16 mouse cellular contexts compared by ENCODE assay signal in genomic region chr3:70957470-70957869, GRCm38 (mm10).
DNase-seq lines count a peak whose midpoint lies in the region; ATAC-seq and TF ChIP-seq lines count a peak whose summit lies in the region.
"Had no signal": no experiment of that assay in that cellular context is flagged by ENCODE, and none has a peak within 500 bp of the region (broad histone marks: within the 10 kb centered on the region; RNA-seq: fewer than 3 reads in every experiment).

No protein-coding gene starts in this region.

- ATAC-seq in hindbrain, embryonic 11.5 days (ENCODE audit: low FRiP score) = peak; percentile 30; the same call in 1 of the 2 replicates
- no peak; the same call in 1 of the 2 replicates for ATAC-seq in hindbrain, embryonic 12.5 days (ENCODE audit: low FRiP score)
- no peak for ATAC-seq in embryonic facial prominence, embryonic 14.5 days (ENCODE audit: low read depth)
- ATAC-seq in limb, embryonic 14.5 days (ENCODE audit: low FRiP score, low read depth) = no peak
- no peak for ATAC-seq in intestine, embryonic 16.5 days

- H3K36me3 ChIP-seq in hindbrain, embryonic 11.5 days (ENCODE audit: control insufficient read depth, insufficient read depth, low read length) = no peaks in the 10 kb centered on the region
- H3K36me3 ChIP-seq in hindbrain, embryonic 12.5 days = no peaks in the 10 kb centered on the region
- H3K36me3 ChIP-seq in embryonic facial prominence, embryonic 14.5 days (ENCODE audit: control insufficient read depth, insufficient read depth, low read length) = no peaks in the 10 kb centered on the region
- no peaks in the 10 kb centered on the region for H3K36me3 ChIP-seq in limb, embryonic 14.5 days (ENCODE audit: control insufficient read depth, insufficient read depth, low read length)
- no peaks in the 10 kb centered on the region for H3K36me3 ChIP-seq in intestine, embryonic 16.5 days (ENCODE audit: control insufficient read depth, insufficient read depth, low read length)
- H3K36me3 ChIP-seq: embryonic facial prominence, embryonic 15.5 days; limb, embryonic 15.5 days had no signal

- no peaks in the 10 kb centered on the region for H3K9me3 ChIP-seq in hindbrain, embryonic 11.5 days (ENCODE audit: control insufficient read depth, low read length)
- H3K9me3 ChIP-seq in hindbrain, embryonic 12.5 days (replicated peaks) = no peaks in the 10 kb centered on the region
- H3K9me3 ChIP-seq in embryonic facial prominence, embryonic 14.5 days (ENCODE audit: control insufficient read depth, low read length) = no peaks in the 10 kb centered on the region
- H3K9me3 ChIP-seq in limb, embryonic 14.5 days (ENCODE audit: control insufficient read depth, low read length) = no peaks in the 10 kb centered on the region
- H3K9me3 ChIP-seq in intestine, embryonic 16.5 days (ENCODE audit: control insufficient read depth, low read length) = no peaks in the 10 kb centered on the region
- H3K9me3 ChIP-seq: embryonic facial prominence, embryonic 15.5 days; limb, embryonic 15.5 days had no signal

- no peak overlapping the region for H3K4me3 ChIP-seq in hindbrain, embryonic 11.5 days (ENCODE audit: low read depth, low read length)
- no peak overlapping the region for H3K4me3 ChIP-seq in hindbrain, embryonic 12.5 days
- no peak overlapping the region for H3K4me3 ChIP-seq in embryonic facial prominence, embryonic 14.5 days (ENCODE audit: low read depth, low read length)
- no peak overlapping the region for H3K4me3 ChIP-seq in limb, embryonic 14.5 days (replicated peaks; ENCODE audit: low read length)
- no peak overlapping the region for H3K4me3 ChIP-seq in intestine, embryonic 16.5 days (ENCODE audit: low read length)
- H3K4me3 ChIP-seq: embryonic facial prominence, embryonic 15.5 days; heart, adult 2 months; limb, embryonic 15.5 days; myocyte had no signal

- no peak overlapping the region for H3K27ac ChIP-seq in hindbrain, embryonic 11.5 days (ENCODE audit: low read depth, low read length)
- no peak overlapping the region for H3K27ac ChIP-seq in hindbrain, embryonic 12.5 days
- no peak overlapping the region for H3K27ac ChIP-seq in embryonic facial prominence, embryonic 14.5 days (replicated peaks; ENCODE audit: low read depth, low read length)
- H3K27ac ChIP-seq in limb, embryonic 14.5 days (replicated peaks; ENCODE audit: low read depth, low read length) = no peak overlapping the region
- H3K27ac ChIP-seq in intestine, embryonic 16.5 days (ENCODE audit: low read length) = no peak overlapping the region
- H3K27ac ChIP-seq: embryonic facial prominence, embryonic 15.5 days; heart, adult 2 months; limb, embryonic 15.5 days had no signal

- H3K4me2 ChIP-seq in hindbrain, embryonic 11.5 days (replicated peaks; ENCODE audit: low read depth, low read length) = no peak overlapping the region
- no peak overlapping the region for H3K4me2 ChIP-seq in hindbrain, embryonic 12.5 days (replicated peaks)
- H3K4me2 ChIP-seq in embryonic facial prominence, embryonic 14.5 days (ENCODE audit: low read depth, low read length) = no peak overlapping the region
- no peak overlapping the region for H3K4me2 ChIP-seq in limb, embryonic 14.5 days (replicated peaks; ENCODE audit: low read depth, low read length, severe bottlenecking)
- no peak overlapping the region for H3K4me2 ChIP-seq in intestine, embryonic 16.5 days (ENCODE audit: low read depth, low read length)
- H3K4me2 ChIP-seq: embryonic facial prominence, embryonic 15.5 days; limb, embryonic 15.5 days had no signal

- no peak for TF ChIP-seq POLR2A in limb, embryonic 14.5 days (IDR thresholded peaks at IDR 0.05; ENCODE audit: borderline replicate concordance, extremely low read depth, insufficient read depth, insufficient read length)

- H3K4me1 ChIP-seq in hindbrain, embryonic 11.5 days (replicated peaks; ENCODE audit: control insufficient read depth, insufficient read depth, low read length) = no peaks in the 10 kb centered on the region
- no peaks in the 10 kb centered on the region for H3K4me1 ChIP-seq in hindbrain, embryonic 12.5 days
- H3K4me1 ChIP-seq in embryonic facial prominence, embryonic 14.5 days (ENCODE audit: control insufficient read depth, insufficient read depth, low read length) = no peaks in the 10 kb centered on the region
- no peaks in the 10 kb centered on the region for H3K4me1 ChIP-seq in limb, embryonic 14.5 days (ENCODE audit: control insufficient read depth, insufficient read depth, low read length)
- H3K4me1 ChIP-seq in intestine, embryonic 16.5 days (ENCODE audit: control insufficient read depth, insufficient read depth, low read length) = no peaks in the 10 kb centered on the region
- H3K4me1 ChIP-seq: embryonic facial prominence, embryonic 15.5 days; limb, embryonic 15.5 days had no signal

- peak; percentile 2 for DNase-seq in hindbrain, embryonic 11.5 days (ENCODE audit: low spot score)
- DNase-seq in brain, adult 2 months (ENCODE audit: low read depth, low spot score) = peak; percentile 3
- peak; percentile 45 for DNase-seq in embryonic facial prominence, embryonic 14.5 days (ENCODE audit: low spot score)
- DNase-seq in limb, embryonic 14.5 days (ENCODE audit: low spot score) = peak; percentile 40
- DNase-seq in adrenal gland, adult (ENCODE audit: inconsistent age in 2 of 2, low spot score in 1 of 2) = no peak
- DNase-seq: cerebellum, postnatal 36 days; gastrocnemius, postnatal 10 days; heart, adult 2 months; kidney, postnatal 4 days; lung, postnatal 10 days; right cerebral cortex, postnatal 25 days had no signal

- H3K27me3 ChIP-seq in hindbrain, embryonic 11.5 days (ENCODE audit: control insufficient read depth, insufficient read depth, low read length) = no peaks in the 10 kb centered on the region
- no peaks in the 10 kb centered on the region for H3K27me3 ChIP-seq in hindbrain, embryonic 12.5 days
- H3K27me3 ChIP-seq in embryonic facial prominence, embryonic 14.5 days (replicated peaks; ENCODE audit: control insufficient read depth, insufficient read depth, low read length) = no peaks in the 10 kb centered on the region
- no peaks in the 10 kb centered on the region for H3K27me3 ChIP-seq in limb, embryonic 14.5 days (ENCODE audit: control insufficient read depth, insufficient read depth, low read length)
- H3K27me3 ChIP-seq in intestine, embryonic 16.5 days (replicated peaks; ENCODE audit: control insufficient read depth, insufficient read depth, low read length) = no peaks in the 10 kb centered on the region
- H3K27me3 ChIP-seq: embryonic facial prominence, embryonic 15.5 days; limb, embryonic 15.5 days had no signal

- H3K9ac ChIP-seq in hindbrain, embryonic 11.5 days (ENCODE audit: low read depth, low read length) = no peak overlapping the region
- no peak overlapping the region for H3K9ac ChIP-seq in hindbrain, embryonic 12.5 days
- no peak overlapping the region for H3K9ac ChIP-seq in embryonic facial prominence, embryonic 14.5 days (ENCODE audit: low read depth, low read length)
- no peak overlapping the region for H3K9ac ChIP-seq in limb, embryonic 14.5 days (ENCODE audit: low read depth, low read length, severe bottlenecking)
- no peak overlapping the region for H3K9ac ChIP-seq in intestine, embryonic 16.5 days (ENCODE audit: low read depth, low read length)
- H3K9ac ChIP-seq: embryonic facial prominence, embryonic 15.5 days; limb, embryonic 15.5 days had no signal

Comparison
In these comparisons a context has a peak if more than half of its experiments do, and no peak if none do; other contexts are left out.
1. DNase-seq: peak in hindbrain, embryonic 11.5 days (single experiment), brain, adult 2 months (single experiment), embryonic facial prominence, embryonic 14.5 days (single experiment) and limb, embryonic 14.5 days (single experiment); none in adrenal gland, adult (0 of 2).